In the genomic region with DNA sequence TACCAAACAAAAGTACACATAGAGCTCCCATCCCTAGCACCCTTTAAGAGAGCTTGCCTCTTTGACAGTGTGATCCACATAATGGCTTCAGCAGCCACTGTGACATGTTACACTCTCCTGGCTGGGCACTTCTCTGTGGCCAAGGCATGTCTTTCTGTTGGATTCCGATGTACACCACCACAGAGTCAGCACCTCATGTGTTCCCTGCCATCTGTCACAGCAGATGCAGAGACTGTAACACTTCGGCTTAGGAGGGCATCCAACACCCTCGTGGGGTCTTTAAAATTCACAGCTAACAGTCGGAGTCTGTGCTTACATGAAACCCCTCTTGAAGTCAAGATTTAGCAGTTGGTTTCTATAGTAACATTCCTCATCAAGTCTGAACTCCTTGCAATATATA, we compare ENCODE assay signal across 23 mouse cellular contexts.
DNase-seq lines count a peak whose midpoint lies in the region; ATAC-seq lines count a peak whose summit lies in the region.
"Had no signal": no experiment of that assay in that cellular context is flagged by ENCODE, and none has a peak within 500 bp of the region (broad histone marks: within the 10 kb centered on the region; RNA-seq: fewer than 3 reads in every experiment).

No protein-coding gene starts in this region.

- 63% methylated on average over 4 of the region's 4 CpGs for WGBS in hindbrain, embryonic 16.5 days
- WGBS in hindbrain, embryonic 10.5 days: 85% methylated on average over 4 of the region's 4 CpGs

- H3K27ac ChIP-seq in hindbrain, embryonic 16.5 days (ENCODE audit: low read depth, low read length): no peak overlapping the region
- no peak overlapping the region for H3K27ac ChIP-seq in hindbrain, embryonic 10.5 days
- H3K27ac ChIP-seq: embryonic facial prominence, embryonic 15.5 days; kidney, embryonic 15.5 days; limb, embryonic 15.5 days; liver, embryonic 14.5 days; midbrain, embryonic 13.5 days; neural tube, embryonic 13.5 days had no signal

- peak; percentile 43 to 76 for DNase-seq in cerebellum, postnatal 14 days
- no peak for DNase-seq in cerebellum, adult 8-10 months
- no peak for DNase-seq in hindbrain, embryonic 10.5 days (ENCODE audit: low spot score)
- DNase-seq in right cerebral cortex, postnatal 4 days: peak; percentile 16
- DNase-seq in right cerebral cortex, postnatal 14 days: no peak
- DNase-seq in spleen, adult 18-20 months: no peak
- DNase-seq: adrenal gland, postnatal 10 days; gastrocnemius, postnatal 25 days; heart, postnatal 36 days; kidney, adult 11 months; kidney, postnatal 36 days; lung, embryonic 14.5 days; retina, postnatal 1 day; thymus, adult 2 months; thymus, postnatal 4 days had no signal

- H3K9me3 ChIP-seq in hindbrain, embryonic 16.5 days (ENCODE audit: control insufficient read depth, low read length): no peaks in the 10 kb centered on the region
- H3K9me3 ChIP-seq in hindbrain, embryonic 10.5 days: no peaks in the 10 kb centered on the region
- H3K9me3 ChIP-seq: embryonic facial prominence, embryonic 15.5 days; kidney, embryonic 15.5 days; limb, embryonic 15.5 days; midbrain, embryonic 13.5 days; neural tube, embryonic 13.5 days had no signal

- H3K36me3 ChIP-seq in hindbrain, embryonic 16.5 days (ENCODE audit: control insufficient read depth, insufficient read depth, low read length): peaks cover 11% of the 10 kb centered on the region
- peaks cover 26% of the 10 kb centered on the region; the same call in 1 of the 2 replicates for H3K36me3 ChIP-seq in hindbrain, embryonic 10.5 days
- H3K36me3 ChIP-seq: embryonic facial prominence, embryonic 15.5 days; kidney, embryonic 15.5 days; limb, embryonic 15.5 days had no signal

- H3K9ac ChIP-seq in hindbrain, embryonic 16.5 days (ENCODE audit: low read depth, low read length): no peak overlapping the region
- H3K9ac ChIP-seq: embryonic facial prominence, embryonic 15.5 days; kidney, embryonic 15.5 days; limb, embryonic 15.5 days; liver, embryonic 14.5 days; lung, embryonic 14.5 days; midbrain, embryonic 13.5 days; neural tube, embryonic 13.5 days had no signal

- H3K27me3 ChIP-seq in hindbrain, embryonic 16.5 days (replicated peaks; ENCODE audit: control insufficient read depth, insufficient read depth, low read length): no peaks in the 10 kb centered on the region
- H3K27me3 ChIP-seq in hindbrain, embryonic 10.5 days (ENCODE audit: insufficient read depth, poor library complexity, severe bottlenecking): no peaks in the 10 kb centered on the region
- H3K27me3 ChIP-seq: embryonic facial prominence, embryonic 15.5 days; kidney, embryonic 15.5 days; limb, embryonic 15.5 days; midbrain, embryonic 13.5 days; neural tube, embryonic 13.5 days had no signal

- H3K4me3 ChIP-seq in hindbrain, embryonic 16.5 days (ENCODE audit: low read length): no peak overlapping the region
- H3K4me3 ChIP-seq in hindbrain, embryonic 10.5 days: no peak overlapping the region
- H3K4me3 ChIP-seq: embryonic facial prominence, embryonic 15.5 days; kidney, embryonic 15.5 days; limb, embryonic 15.5 days; midbrain, embryonic 13.5 days; myocyte; neural tube, embryonic 13.5 days had no signal

- no peaks in the 10 kb centered on the region for H3K4me1 ChIP-seq in hindbrain, embryonic 16.5 days (ENCODE audit: control insufficient read depth, insufficient read depth, low read depth, low read length)
- H3K4me1 ChIP-seq in hindbrain, embryonic 10.5 days (replicated peaks): no peaks in the 10 kb centered on the region
- H3K4me1 ChIP-seq: embryonic facial prominence, embryonic 15.5 days; kidney, embryonic 15.5 days; limb, embryonic 15.5 days; midbrain, embryonic 13.5 days; neural tube, embryonic 13.5 days had no signal

- ATAC-seq in hindbrain, embryonic 16.5 days: peak; percentile 72
- ATAC-seq: midbrain, embryonic 13.5 days had no signal

- no peak overlapping the region for H3K4me2 ChIP-seq in hindbrain, embryonic 16.5 days (ENCODE audit: low read length)
- H3K4me2 ChIP-seq: embryonic facial prominence, embryonic 15.5 days; kidney, embryonic 15.5 days; limb, embryonic 15.5 days; lung, embryonic 14.5 days; midbrain, embryonic 13.5 days; neural tube, embryonic 13.5 days had no signal

Comparison
In these comparisons a context has a peak if more than half of its experiments do, and no peak if none do; other contexts are left out.
1. DNase-seq: peak in cerebellum, postnatal 14 days (2 of 2) and right cerebral cortex, postnatal 4 days (single experiment); none in cerebellum, adult 8-10 months (single experiment), hindbrain, embryonic 10.5 days (single experiment), right cerebral cortex, postnatal 14 days (single experiment) and spleen, adult 18-20 months (0 of 2).